Mouse (Mus musculus) embryonic facial prominence, embryonic 13.5 days (tissue): Measurements from ENCODE around the gene Prl8a9. TPM values are rescaled to one million over a fixed set of nuclear protein-coding genes. Genes with fewer than 3 reads are reported as not detected.

Experiments used
- ATAC-seq: fragments of 200-750 bp; cut with Nextera tagmentation; 2 replicates; pipeline ENCODE4 v1.8.0; 2017; ENCODE audit warnings: low read depth; ENCODE audit not compliant: insufficient number of reproducible peaks, insufficient read depth, low FRiP score, low TSS enrichment
- H3K27ac ChIP-seq: fragments of 300-500 bp; sonication (generic); 2 replicates; pipeline ENCODE4 v1.5.1; 2015; ENCODE audit warnings: moderate library complexity, mild to moderate bottlenecking, inconsistent platforms
- H3K27me3 ChIP-seq: fragments of 300-500 bp; sonication (generic); 2 replicates; pipeline ENCODE4 v1.6.1; 2015; ENCODE audit warnings: mild to moderate bottlenecking, inconsistent platforms
- H3K36me3 ChIP-seq: fragments of 300-500 bp; sonication (generic); 2 replicates; pipeline ENCODE4 v1.6.1; 2015; ENCODE audit warnings: mild to moderate bottlenecking, inconsistent platforms
- H3K4me1 ChIP-seq: fragments of 300-500 bp; sonication (generic); 2 replicates; pipeline ENCODE4 v1.6.1; 2015; ENCODE audit warnings: inconsistent platforms
- H3K4me2 ChIP-seq: fragments of 300-500 bp; sonication (generic); 2 replicates; pipeline ENCODE4 v1.6.1; 2015; ENCODE audit warnings: moderate library complexity, mild to moderate bottlenecking, inconsistent platforms
- H3K4me3 ChIP-seq: fragments of 300-500 bp; sonication (generic); 2 replicates; pipeline ENCODE4 v1.5.1; 2015; ENCODE audit warnings: mild to moderate bottlenecking, inconsistent platforms
- H3K9ac ChIP-seq: fragments of 300-500 bp; sonication (generic); 2 replicates; pipeline ENCODE4 v1.6.1; 2015; ENCODE audit warnings: mild to moderate bottlenecking, inconsistent platforms
- H3K9me3 ChIP-seq: fragments of 300-500 bp; sonication (generic); 2 replicates; pipeline ENCODE4 v1.6.1; 2016; ENCODE audit warnings: inconsistent platforms
- WGBS: fragments of 180-500 bp; shearing (Covaris S2); methylation state at CpG from one replicate; pipeline ENCODE4 v1.1.7; 2015; ENCODE audit warnings: mixed read lengths; 5-methylcytosine and 5-hydroxymethylcytosine counted together
- polyA plus RNA-seq: library from polyadenylated mRNA; unstranded; fragments of >200 nt; fragmentation: Nextera tagmentation; extraction: Ambion mirVana; gene quantifications from 2 replicates; pipeline ENCODE4 v1.2.1, GENCODE M21; 2015

The Prl8a9 gene
- not detected in 2 replicates for polyA plus RNA-seq

GRCm38 (mm10) chr13:27564506-27564905 is at the start of gene Prl8a9:
TSS of gene Prl8a9 (minus strand) at chr13:27564606.
- Histone ChIP-seq H3K27ac (no peak within 1 kb of the TSS), H3K27me3 (no peaks in the 10 kb centered on the region), H3K4me2 (no peak within 1 kb of the TSS), H3K4me3 (no peak within 1 kb of the TSS), H3K9ac (no peak within 1 kb of the TSS), H3K4me1 (no peaks in the 10 kb centered on the region), H3K9me3 (no peaks in the 10 kb centered on the region), H3K36me3 (no peaks in the 10 kb centered on the region)
- no peak for ATAC-seq
- 58% methylated on average over 2 of the region's 2 CpGs for WGBS

- Histone ChIP-seq H3K4me3 (no peak within 1 kb of the TSS), H3K9me3 (no peaks in the 10 kb centered on the region), H3K9ac (no peak within 1 kb of the TSS), H3K27ac (no peak within 1 kb of the TSS), H3K27me3 (no peaks in the 10 kb centered on the region), H3K36me3 (no peaks in the 10 kb centered on the region), H3K4me2 (no peak within 1 kb of the TSS), H3K4me1 (no peaks in the 10 kb centered on the region)
- ATAC-seq: no peak
- WGBS: 76% methylated on average over 4 of the region's 4 CpGs
These were observed 46.1 kb upstream of the Prl8a9 start, which contains the start of gene Prl7b1 for GRCm38 (mm10) chr13:27610482-27610881. TSS of gene Prl7b1 (minus strand) at chr13:27610582.

GRCm38 (mm10) chr13:27582071-27582470 is 17.7 kb upstream of the Prl8a9 start, which contains the start of gene Prl8a1:
TSS of gene Prl8a1 (minus strand) at chr13:27582171.
- no peak for ATAC-seq
- no peaks in the 10 kb centered on the region for H3K4me1 ChIP-seq
- H3K27ac ChIP-seq: no peak within 1 kb of the TSS
- no peak within 1 kb of the TSS for H3K9ac ChIP-seq
- no peaks in the 10 kb centered on the region for H3K27me3 ChIP-seq
- H3K4me2 ChIP-seq: no peak within 1 kb of the TSS
- H3K4me3 ChIP-seq: no peak within 1 kb of the TSS
- no peaks in the 10 kb centered on the region for H3K36me3 ChIP-seq
- H3K9me3 ChIP-seq: no peaks in the 10 kb centered on the region
- 76% methylated on average over 2 of the region's 2 CpGs for WGBS

GRCm38 (mm10) chr13:27553336-27553735 is 11.1 kb downstream of the Prl8a9 start:
- ATAC-seq: no peak
- H3K4me3 ChIP-seq: no peak overlapping the region
- H3K9me3 ChIP-seq: no peaks in the 10 kb centered on the region
- no peaks in the 10 kb centered on the region for H3K36me3 ChIP-seq
- no peaks in the 10 kb centered on the region for H3K4me1 ChIP-seq
- H3K9ac ChIP-seq: no peak overlapping the region
- H3K27me3 ChIP-seq: no peaks in the 10 kb centered on the region
- no peak overlapping the region for H3K4me2 ChIP-seq
- H3K27ac ChIP-seq: no peak overlapping the region

GRCm38 (mm10) chr13:27523156-27523555 is 41.2 kb downstream of the Prl8a9 start:
- no peaks in the 10 kb centered on the region for H3K36me3 ChIP-seq
- ATAC-seq: no peak
- no peak overlapping the region for H3K9ac ChIP-seq
- no peak overlapping the region for H3K27ac ChIP-seq
- H3K4me2 ChIP-seq: no peak overlapping the region
- no peaks in the 10 kb centered on the region for H3K27me3 ChIP-seq
- WGBS: 80% methylated on average over 4 of the region's 4 CpGs
- H3K4me3 ChIP-seq: no peak overlapping the region
- H3K4me1 ChIP-seq: no peaks in the 10 kb centered on the region
- H3K9me3 ChIP-seq: no peaks in the 10 kb centered on the region

GRCm38 (mm10) chr13:27513117-27513516 is 51.3 kb downstream of the Prl8a9 start, which contains the start of gene Prl8a8:
TSS of gene Prl8a8 (minus strand) at chr13:27513217.
- Histone ChIP-seq H3K4me2 (no peak within 1 kb of the TSS), H3K4me1 (no peaks in the 10 kb centered on the region), H3K9me3 (no peaks in the 10 kb centered on the region), H3K27ac (no peak within 1 kb of the TSS), H3K4me3 (no peak within 1 kb of the TSS), H3K27me3 (no peaks in the 10 kb centered on the region), H3K36me3 (no peaks in the 10 kb centered on the region), H3K9ac (no peak within 1 kb of the TSS)
- WGBS: 88% methylated on average over 4 of the region's 4 CpGs
- ATAC-seq: no peak

Other genes starting within 250 kb of the Prl8a9 start
- not detected in 2 replicates for gene Prl8a2, start 218.9 kb downstream of the Prl8a9 start, polyA plus RNA-seq
- gene Prl2b1, start 173.8 kb downstream of the Prl8a9 start, polyA plus RNA-seq: not detected in 2 replicates
- gene Prl8a6, start 125.9 kb downstream of the Prl8a9 start, polyA plus RNA-seq: not detected in 2 replicates
- not detected in 2 replicates for gene Prl8a8, start 51.4 kb downstream of the Prl8a9 start, polyA plus RNA-seq
- gene Prl8a1, start 17.6 kb upstream of the Prl8a9 start, polyA plus RNA-seq: not detected in 2 replicates
- gene Prl7b1, start 46.0 kb upstream of the Prl8a9 start, polyA plus RNA-seq: not detected in 2 replicates
- not detected in 2 replicates for gene Prl7a1, start 77.9 kb upstream of the Prl8a9 start, polyA plus RNA-seq
- gene Prl7a2, start 103.4 kb upstream of the Prl8a9 start, polyA plus RNA-seq: not detected in 2 replicates
- not detected in 2 replicates for gene Prl7d1, start 152.1 kb upstream of the Prl8a9 start, polyA plus RNA-seq
- not detected in 2 replicates for gene Prl7c1, start 216.2 kb upstream of the Prl8a9 start, polyA plus RNA-seq
- gene Prl2a1, start 237.0 kb upstream of the Prl8a9 start, polyA plus RNA-seq: not detected in 2 replicates